Comparison of ENCODE assay signal across 9 mouse cellular contexts in the genomic region with DNA sequence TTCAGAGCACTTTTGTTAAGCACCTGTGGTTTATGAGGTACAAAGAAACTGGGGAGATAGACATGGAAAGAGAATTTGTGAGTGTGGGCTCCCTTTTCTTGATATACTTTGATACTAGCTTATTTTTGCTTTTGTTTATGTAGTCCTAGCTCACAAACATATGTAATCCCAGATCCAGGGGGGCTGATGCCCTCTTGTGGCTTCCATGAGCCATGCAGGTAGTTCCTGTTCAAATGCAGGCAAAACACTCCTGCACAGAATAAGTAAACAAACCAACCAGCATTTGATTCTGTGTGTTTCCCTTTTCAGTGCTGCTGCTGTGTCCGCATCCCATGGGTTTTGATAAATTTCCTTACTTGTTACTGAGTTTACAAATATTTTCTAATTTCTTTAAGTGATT. TPM values are rescaled to one million over a fixed set of nuclear protein-coding genes. Genes with fewer than 3 reads are reported as not detected.
DNase-seq lines count a peak whose midpoint lies in the region; ATAC-seq lines count a peak whose summit lies in the region.
"Had no signal": no experiment of that assay in that cellular context is flagged by ENCODE, and none has a peak within 500 bp of the region (broad histone marks: within the 10 kb centered on the region; RNA-seq: fewer than 3 reads in every experiment).

No protein-coding gene starts in this region.

- no peak overlapping the region for H3K4me2 ChIP-seq in hindbrain, embryonic 11.5 days (replicated peaks; ENCODE audit: low read depth, low read length)
- H3K4me2 ChIP-seq in hindbrain, embryonic 13.5 days = no peak overlapping the region

- peaks cover 6% of the 10 kb centered on the region for H3K4me1 ChIP-seq in hindbrain, embryonic 11.5 days (replicated peaks; ENCODE audit: control insufficient read depth, insufficient read depth, low read length)
- H3K4me1 ChIP-seq in hindbrain, embryonic 13.5 days (replicated peaks) = peaks cover 19% of the 10 kb centered on the region

- no peak for ATAC-seq in hindbrain, embryonic 11.5 days (ENCODE audit: low FRiP score)
- ATAC-seq in hindbrain, embryonic 13.5 days (ENCODE audit: low FRiP score) = no peak
- no peak for ATAC-seq in erythroid progenitor cell, adult 5-6 weeks (replicated peaks; ENCODE audit: low FRiP score, poor library complexity, severe bottlenecking)

- no peak overlapping the region for H3K4me3 ChIP-seq in hindbrain, embryonic 11.5 days (ENCODE audit: low read depth, low read length)
- H3K4me3 ChIP-seq in hindbrain, embryonic 13.5 days = no peak overlapping the region

- WGBS in hindbrain, embryonic 11.5 days = 78% methylated on average over 1 of the region's 1 CpGs
- WGBS in hindbrain, embryonic 13.5 days = 87% methylated on average over 1 of the region's 1 CpGs

- H3K36me3 ChIP-seq in hindbrain, embryonic 11.5 days (ENCODE audit: control insufficient read depth, insufficient read depth, low read length) = peaks cover 16% of the 10 kb centered on the region
- H3K36me3 ChIP-seq in hindbrain, embryonic 13.5 days = peaks cover 54% of the 10 kb centered on the region

- DNase-seq in hindbrain, embryonic 11.5 days (ENCODE audit: low spot score) = peak; percentile 63
- DNase-seq in A20 (ENCODE audit: low read depth, low spot score) = peak; percentile 25
- DNase-seq in MN1 (ENCODE audit: low spot score) = peak; percentile 73
- peak; percentile 35 for DNase-seq in induced T-regulatory cell, adult 2 months (ENCODE audit: low read depth)
- no peak for DNase-seq in frontal cortex, postnatal 14 days (ENCODE audit: low spot score in 2 of 2)
- DNase-seq in gastrocnemius, adult 8-10 months (ENCODE audit: low spot score in 2 of 2) = no peak

- H3K9ac ChIP-seq in hindbrain, embryonic 11.5 days (ENCODE audit: low read depth, low read length) = no peak overlapping the region
- no peak overlapping the region for H3K9ac ChIP-seq in hindbrain, embryonic 13.5 days

- H3K9me3 ChIP-seq in hindbrain, embryonic 11.5 days (ENCODE audit: control insufficient read depth, low read length) = no peaks in the 10 kb centered on the region
- H3K9me3 ChIP-seq in hindbrain, embryonic 13.5 days = no peaks in the 10 kb centered on the region

- no peak overlapping the region for H3K27ac ChIP-seq in hindbrain, embryonic 11.5 days (ENCODE audit: low read depth, low read length)
- no peak overlapping the region for H3K27ac ChIP-seq in hindbrain, embryonic 13.5 days

- H3K27me3 ChIP-seq in hindbrain, embryonic 11.5 days (ENCODE audit: control insufficient read depth, insufficient read depth, low read length) = no peaks in the 10 kb centered on the region
- H3K27me3 ChIP-seq in hindbrain, embryonic 13.5 days = no peaks in the 10 kb centered on the region

RNA-seq across cellular contexts. Expression of gene Actr5, which starts 4.7 kb away (rescaled TPM):
- 13.7 and 16.7 TPM in 2 replicates for polyA plus RNA-seq in hindbrain, embryonic 11.5 days (2014; fragmentation: Nextera tagmentation; extraction: Ambion mirVana)
- 12.4 and 12.6 TPM in 2 replicates for polyA plus RNA-seq in hindbrain, embryonic 13.5 days (2015; fragmentation: Nextera tagmentation; extraction: Ambion mirVana)
- total RNA-seq in erythroid progenitor cell, adult 5-6 weeks (2015; ENCODE audit: low replicate concordance) = 0.84 and 7.2 TPM in 2 replicates
- total RNA-seq in erythroid progenitor cell, adult 5-6 weeks (2017; ENCODE audit: low replicate concordance) = 4.2 and 6.2 TPM in 2 replicates
- total RNA-seq in gastrocnemius, adult 8-10 months (2022) = 1 to 10 TPM; 2.3 to 3.8 (median 3.2) TPM

RNA-seq across cellular contexts. Expression of gene Slc32a1, which starts 18.8 kb away (rescaled TPM):
- polyA plus RNA-seq in hindbrain, embryonic 11.5 days (2014; fragmentation: Nextera tagmentation; extraction: Ambion mirVana) = 1.9 and 2.9 TPM in 2 replicates
- polyA plus RNA-seq in hindbrain, embryonic 13.5 days (2015; fragmentation: Nextera tagmentation; extraction: Ambion mirVana) = 6.6 and 8.1 TPM in 2 replicates
- total RNA-seq in erythroid progenitor cell, adult 5-6 weeks (2015; ENCODE audit: low replicate concordance) = not detected in 2 replicates
- total RNA-seq in erythroid progenitor cell, adult 5-6 weeks (2017; ENCODE audit: low replicate concordance) = not detected in 2 replicates
- total RNA-seq in gastrocnemius, adult 8-10 months (2022) = not detected
- total RNA-seq: megakaryocyte, adult 5-6 weeks had no signal

RNA-seq across cellular contexts. Expression of gene Ppp1r16b, which starts 35.8 kb away (rescaled TPM):
- 2.4 and 3.6 TPM in 2 replicates for polyA plus RNA-seq in hindbrain, embryonic 11.5 days (2014; fragmentation: Nextera tagmentation; extraction: Ambion mirVana)
- polyA plus RNA-seq in hindbrain, embryonic 13.5 days (2015; fragmentation: Nextera tagmentation; extraction: Ambion mirVana) = 8.0 and 8.5 TPM in 2 replicates
- total RNA-seq in erythroid progenitor cell, adult 5-6 weeks (2015; ENCODE audit: low replicate concordance) = 1.4 and 2.5 TPM in 2 replicates
- 1.7 and 2.3 TPM in 2 replicates for total RNA-seq in erythroid progenitor cell, adult 5-6 weeks (2017; ENCODE audit: low replicate concordance)
- 1 to 10 TPM; 2.4 to 3.0 (median 2.7) TPM for total RNA-seq in gastrocnemius, adult 8-10 months (2022)

Comparison
In these comparisons a context has a peak if more than half of its experiments do, and no peak if none do; other contexts are left out.
1. DNase-seq: peak in hindbrain, embryonic 11.5 days (single experiment), A20 (single experiment), MN1 (single experiment) and induced T-regulatory cell, adult 2 months (single experiment); none in frontal cortex, postnatal 14 days (0 of 2) and gastrocnemius, adult 8-10 months (0 of 2).